Mouse (Mus musculus) embryo, embryonic 10.5 days (tissue): ENCODE measurements around the gene Rps11.
"Not testable (repeated sequence)": the region's sequence is repeated elsewhere in the genome, so short reads cannot be mapped to it uniquely, and the experiment has no call there.

ENCODE experiments used
- DNase-seq: peaks from one replicate; pipeline ENCODE4 v3.0.0-alpha.2; 2015; ENCODE audit warnings: low spot score

Gene Rps11

GRCm38 (mm10) chr7:45110089-45110488, 14.2 kb downstream of the Rps11 start:
- not testable (repeated sequence) for DNase-seq

DNA sequence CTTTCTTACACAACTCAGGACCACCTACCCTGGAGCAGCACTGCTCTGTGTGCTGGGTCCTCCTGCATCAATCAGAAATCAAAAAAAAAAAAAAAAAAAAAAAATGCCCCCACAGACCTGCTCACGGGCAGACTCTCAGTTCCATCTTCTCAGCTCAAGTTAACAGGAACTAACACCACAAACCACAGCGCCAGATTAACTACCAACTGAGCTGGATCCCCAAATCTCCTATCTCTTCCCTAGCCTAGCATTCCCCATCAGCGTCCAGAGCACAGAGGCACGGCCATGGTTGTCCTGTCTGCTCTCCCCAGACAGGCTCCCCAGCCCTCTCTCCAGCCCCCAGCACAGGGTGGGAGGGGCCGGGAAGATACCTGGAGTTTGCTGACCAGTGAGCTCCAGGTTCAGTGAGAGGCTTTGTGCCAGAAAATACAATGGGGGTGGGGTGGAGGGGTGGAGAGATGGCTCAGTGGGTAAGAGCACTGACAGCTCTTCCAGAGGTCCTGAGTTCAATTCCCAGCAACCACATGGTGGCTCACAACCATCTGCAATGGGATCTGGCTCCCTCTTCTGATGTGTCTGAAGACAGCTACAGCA, 17.1 kb downstream of the Rps11 start:
- DNase-seq: no peak

DNA sequence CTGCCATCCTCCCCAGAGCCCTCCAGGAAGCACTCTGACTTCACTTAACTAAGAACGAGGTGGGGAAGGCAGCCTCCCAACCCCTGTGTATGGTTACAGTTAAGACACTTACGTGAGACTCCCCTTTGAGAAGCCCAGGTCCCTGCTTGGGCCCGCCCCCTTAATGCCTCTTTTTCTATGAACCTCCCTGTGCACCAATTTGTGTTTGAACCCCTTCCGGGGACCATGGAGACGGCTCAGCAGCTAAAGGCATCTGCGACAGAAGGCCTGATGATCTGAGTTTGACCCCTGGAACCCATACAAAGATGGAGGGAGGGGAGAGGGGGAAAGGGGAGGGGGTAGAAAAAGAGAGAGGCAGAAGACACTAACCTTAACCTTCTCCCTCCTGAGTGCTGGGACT, 17.8 kb downstream of the Rps11 start:
- DNase-seq: peak; percentile 65

DNA sequence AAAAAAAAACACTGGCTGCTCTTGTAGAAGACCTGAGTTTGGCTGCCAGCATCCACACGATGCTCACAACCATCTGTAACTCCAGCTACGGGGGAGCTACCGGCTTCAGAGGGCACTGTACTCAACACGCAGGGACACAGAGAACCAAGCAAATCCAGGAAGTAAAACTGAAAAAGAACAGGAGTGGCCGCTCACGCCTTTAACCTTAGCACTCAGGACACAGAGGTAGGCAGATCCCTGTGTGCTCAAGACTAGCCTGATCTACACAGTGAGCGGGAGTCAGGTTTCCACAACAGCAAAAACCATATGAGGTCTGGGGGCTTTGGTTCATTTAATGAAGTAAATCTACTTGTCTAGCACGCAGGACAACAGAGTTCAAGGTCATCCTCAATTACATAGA, 18.7 kb downstream of the Rps11 start:
- no peak for DNase-seq

GRCm38 (mm10) chr7:45104941-45105340, 19.3 kb downstream of the Rps11 start:
- DNase-seq: no peak

GRCm38 (mm10) chr7:45103652-45104180, 20.5 kb downstream of the Rps11 start, which contains the start of gene Fcgrt:
Gene Fcgrt, minus strand, starts transcription at chr7:45103851.
- DNase-seq: peak; percentile 35

DNA sequence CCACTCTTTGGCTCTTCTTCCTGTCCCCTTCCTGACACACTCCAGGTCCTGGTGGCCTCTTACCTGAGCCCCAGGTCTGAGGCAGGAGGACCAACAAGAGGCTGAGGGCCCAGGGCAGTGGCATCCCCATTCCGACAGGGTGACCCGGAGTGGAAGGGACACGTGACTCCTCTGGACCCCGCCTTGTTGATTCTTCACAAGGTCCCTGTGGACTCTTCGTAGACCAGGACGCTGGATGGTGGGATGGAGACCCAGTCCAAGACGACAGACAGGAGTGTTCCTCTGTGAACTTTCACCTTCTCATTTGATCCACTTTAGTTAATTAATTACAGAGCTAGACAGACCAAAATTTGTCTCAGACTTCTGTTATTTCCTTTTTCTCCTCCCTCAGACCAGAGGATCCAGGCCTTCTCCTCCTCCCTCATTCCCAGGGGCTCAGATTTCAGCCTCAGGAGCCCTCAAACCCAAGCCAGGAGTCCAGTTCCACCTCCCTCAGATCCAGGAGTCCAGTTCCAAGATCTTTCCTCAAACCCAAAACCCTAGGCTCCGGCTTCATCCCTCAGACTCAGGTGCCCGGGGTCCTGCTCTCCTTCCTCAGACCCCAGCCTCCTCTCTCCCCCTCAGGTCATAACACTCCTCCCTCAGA, 21.2 kb downstream of the Rps11 start:
- no peak for DNase-seq

GRCm38 (mm10) chr7:45102441-45102840, 21.8 kb downstream of the Rps11 start:
- DNase-seq: no peak

DNA sequence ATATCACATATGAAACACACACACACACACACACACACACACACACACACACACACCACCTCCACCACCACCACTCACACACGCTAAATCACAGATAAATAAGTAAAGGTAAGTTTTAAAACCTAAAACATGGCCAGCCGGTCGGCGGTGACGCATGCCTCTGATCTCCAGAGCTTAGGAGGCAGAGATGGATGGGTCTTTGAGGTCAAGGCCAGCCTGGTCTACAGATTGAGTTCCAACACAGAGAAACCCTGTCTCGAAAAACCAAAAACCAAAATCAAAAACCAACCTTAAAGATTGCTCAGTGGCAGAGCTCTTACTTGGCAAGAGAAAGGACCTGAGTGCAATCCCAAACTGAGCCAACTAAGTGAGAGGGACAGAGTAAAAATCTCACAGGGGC, 24.2 kb downstream of the Rps11 start:
- DNase-seq: no peak

DNA sequence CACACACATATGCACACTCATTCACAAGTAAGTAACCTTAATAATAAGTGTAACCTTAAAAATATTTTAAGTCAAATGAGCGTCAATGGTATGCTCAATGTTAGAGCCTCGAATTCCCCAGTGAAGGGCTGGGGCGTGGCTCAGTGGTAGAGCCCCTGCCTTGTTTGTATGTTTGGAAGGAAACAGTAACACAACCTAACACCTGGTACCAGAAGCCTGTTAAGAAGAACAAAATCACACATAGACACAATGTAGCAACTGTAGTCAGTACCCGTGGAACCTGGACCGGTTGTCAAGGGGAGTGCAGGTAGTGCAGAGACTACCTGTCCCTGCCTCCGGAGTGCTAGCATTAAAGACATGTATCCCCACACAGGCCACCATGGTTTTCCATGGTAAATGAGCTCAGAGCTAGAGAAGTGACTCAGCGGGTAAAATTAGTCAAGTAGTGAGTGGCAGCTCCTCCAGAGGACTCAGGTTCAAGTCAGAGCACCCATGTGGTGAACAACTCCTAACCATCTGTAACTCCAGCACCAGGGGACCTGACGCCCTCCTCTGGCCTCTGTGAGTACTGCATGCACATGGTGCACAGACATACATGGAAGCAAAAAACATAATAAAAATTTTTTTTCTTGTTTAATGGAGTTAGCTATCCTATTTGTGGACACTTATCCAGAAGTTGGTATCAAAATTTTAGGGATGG, 25.5 kb downstream of the Rps11 start:
- no peak for DNase-seq

DNA sequence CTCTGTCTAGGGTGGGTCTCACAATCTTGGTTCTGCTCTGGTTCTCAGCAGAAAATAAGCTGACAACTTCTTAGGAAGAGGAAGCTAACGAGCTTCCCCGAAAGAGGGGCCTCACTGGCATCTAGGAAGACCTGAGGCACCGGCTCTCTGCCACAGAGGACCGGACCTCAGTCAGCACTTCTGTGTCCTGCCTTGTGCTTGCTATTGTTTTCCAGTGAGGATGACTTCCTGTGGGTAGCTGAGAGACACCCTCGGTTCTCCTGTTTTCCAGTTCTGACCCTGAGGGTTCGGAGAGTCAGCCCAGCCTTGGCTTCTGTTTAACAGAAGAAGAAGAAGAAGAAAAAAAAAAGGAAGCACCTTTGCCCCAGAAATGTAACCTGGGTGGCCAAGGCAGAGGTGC, 26.8 kb downstream of the Rps11 start:
- DNase-seq: no peak

DNA sequence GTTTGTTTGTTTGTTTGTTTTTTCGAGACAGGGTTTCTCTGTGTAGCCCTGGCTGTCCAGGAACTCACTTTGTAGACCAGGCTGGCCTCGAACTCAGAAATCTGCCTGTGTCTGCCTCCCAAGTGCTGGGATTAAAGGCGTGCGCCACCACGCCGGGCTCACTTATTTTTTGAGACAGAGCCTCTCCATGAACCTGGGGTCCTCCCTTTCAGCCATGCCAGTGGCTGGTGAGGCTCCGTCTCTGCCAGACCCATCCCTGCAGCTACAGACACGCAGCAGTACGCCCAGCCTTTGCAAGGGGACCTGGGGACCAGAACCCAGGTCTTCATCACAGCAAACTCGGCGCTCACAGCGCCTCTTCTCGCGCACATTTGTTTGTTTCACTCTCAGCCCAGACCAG, 28.3 kb downstream of the Rps11 start:
- not testable (repeated sequence) for DNase-seq

GRCm38 (mm10) chr7:45095367-45095766, 28.9 kb downstream of the Rps11 start:
- no peak for DNase-seq

- DNase-seq: peak; percentile 74
These were observed 30.1 kb downstream of the Rps11 start for GRCm38 (mm10) chr7:45094121-45094520.

- peak; percentile 65 for DNase-seq
These were observed 30.7 kb downstream of the Rps11 start for GRCm38 (mm10) chr7:45093516-45093905.

- DNase-seq: peak; percentile 60
These were observed 31.3 kb downstream of the Rps11 start for GRCm38 (mm10) chr7:45092828-45093515.

DNA sequence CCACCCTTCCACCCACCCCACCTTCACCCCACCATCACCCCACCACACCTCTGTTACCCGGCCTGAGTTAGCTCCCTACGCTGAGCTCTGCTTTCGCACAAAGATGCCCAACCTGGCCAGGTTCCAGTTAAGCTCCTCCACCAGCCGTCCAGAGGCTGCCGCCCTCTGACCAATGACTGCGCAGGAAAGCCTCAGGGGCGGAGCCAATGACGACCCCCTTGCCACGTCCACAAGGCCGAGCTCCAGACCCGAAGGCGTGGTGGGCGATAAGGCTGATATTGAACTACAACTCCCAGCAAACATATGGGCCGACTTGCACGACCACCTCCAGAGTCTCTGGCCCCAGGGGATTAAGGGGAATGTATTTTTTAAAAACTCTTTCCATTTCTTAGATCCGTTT, 32.2 kb downstream of the Rps11 start, which contains the start of gene Rcn3:
Gene Rcn3, minus strand, starts transcription at position 174 of the 400 bp plus-strand sequence.
- peak; percentile 98 for DNase-seq

DNA sequence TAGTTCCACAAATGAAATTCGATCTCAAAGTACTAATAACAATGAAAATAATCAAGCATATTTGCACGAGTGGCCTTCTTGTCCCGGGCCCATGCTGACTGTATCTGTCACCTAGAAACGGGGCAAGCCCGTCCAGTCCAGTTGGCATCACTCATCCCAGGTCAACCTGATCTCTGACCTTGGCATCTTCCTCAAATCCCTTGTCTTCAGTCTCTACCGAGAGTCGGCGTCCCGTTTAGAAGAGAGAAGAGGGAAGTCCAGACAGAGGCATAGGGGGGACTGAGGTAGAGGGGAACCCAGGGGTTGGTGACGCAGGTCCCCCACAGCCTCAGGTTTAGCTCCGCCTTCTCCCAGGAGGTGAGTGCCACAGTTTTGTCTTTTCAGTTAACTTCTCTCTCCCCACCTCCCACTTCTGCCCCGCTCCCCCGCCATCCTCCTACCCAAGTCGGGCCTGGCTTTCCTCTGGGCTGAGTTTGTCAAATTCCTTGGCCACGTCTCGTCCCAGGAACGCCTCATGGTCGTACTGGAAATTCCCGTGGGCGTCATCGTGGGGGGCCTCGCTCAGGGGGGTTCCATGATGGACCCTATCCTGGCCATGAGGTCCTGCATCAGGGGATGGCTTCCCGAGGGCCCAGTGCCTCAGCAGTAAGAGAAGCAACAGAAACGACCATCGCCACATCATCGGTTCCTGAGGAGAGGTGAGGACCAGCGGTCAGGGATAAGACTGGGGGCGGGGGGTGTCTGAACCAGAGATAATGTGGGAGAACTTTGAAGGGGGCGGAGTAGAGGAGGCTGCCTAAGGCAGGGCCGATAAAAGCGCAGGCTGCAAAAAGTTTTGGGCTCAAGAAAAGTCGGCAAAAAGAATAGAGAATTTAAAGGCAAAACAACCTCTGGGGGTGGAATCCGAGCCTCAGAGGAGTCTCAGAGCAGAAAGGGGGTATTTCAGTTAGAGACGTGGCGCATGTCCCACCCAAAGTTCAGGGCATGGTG, 32.9 kb downstream of the Rps11 start:
- peak; percentile 56 for DNase-seq

DNA sequence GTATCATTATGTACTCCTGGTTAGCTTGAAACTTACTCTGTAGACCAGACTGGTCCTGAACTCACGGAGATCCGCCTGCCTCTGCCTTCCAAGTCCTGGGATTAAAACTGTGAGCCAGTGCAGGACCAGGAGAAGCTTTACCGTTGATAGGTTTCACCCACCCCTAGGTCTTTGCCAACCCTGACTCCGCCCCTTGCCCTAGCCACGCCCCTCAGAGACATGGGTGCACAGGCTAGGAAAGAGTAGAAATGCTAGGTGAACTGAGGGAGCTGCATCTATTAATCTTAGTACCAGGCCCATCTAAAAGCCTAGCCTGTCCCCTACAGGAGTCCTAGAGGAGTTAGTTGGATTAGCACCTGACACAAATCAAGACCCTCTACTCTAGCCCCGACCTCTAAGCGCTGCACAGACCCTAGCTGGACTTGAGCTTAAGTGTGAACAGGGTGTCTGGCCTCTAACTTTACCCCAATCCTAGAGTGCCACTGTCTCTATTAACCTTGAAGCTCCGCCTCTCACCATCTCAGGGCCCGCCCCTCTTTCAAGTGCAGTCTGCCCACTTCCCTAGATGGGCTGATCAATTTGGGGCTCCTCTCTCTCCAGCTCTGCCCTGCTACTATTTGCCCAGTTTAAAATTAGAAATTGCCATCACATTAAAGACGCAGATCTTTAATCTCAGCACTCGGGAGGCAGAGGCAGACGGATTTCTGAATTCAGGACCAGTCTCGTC, 33.8 kb downstream of the Rps11 start:
- DNase-seq: peak; percentile 10

GRCm38 (mm10) chr7:45088597-45088996, 35.6 kb downstream of the Rps11 start:
- DNase-seq: no peak
